Mouse (Mus musculus): ENCODE data around the gene Efna5.

- TF ChIP-seq CTCF (IDR thresholded peaks at IDR 0.05; ENCODE audit: borderline replicate concordance, insufficient read depth, low read depth, low read length) (no peak), POLR2A (IDR thresholded peaks at IDR 0.05; ENCODE audit: borderline replicate concordance, insufficient read depth, low read length) (no peak)
These were observed 126.5 kb downstream of the Efna5 start for GRCm38 (mm10) chr17:62754638-62755037.

Measured in cerebellum, adult 2 months (tissue).